In the genomic region with DNA sequence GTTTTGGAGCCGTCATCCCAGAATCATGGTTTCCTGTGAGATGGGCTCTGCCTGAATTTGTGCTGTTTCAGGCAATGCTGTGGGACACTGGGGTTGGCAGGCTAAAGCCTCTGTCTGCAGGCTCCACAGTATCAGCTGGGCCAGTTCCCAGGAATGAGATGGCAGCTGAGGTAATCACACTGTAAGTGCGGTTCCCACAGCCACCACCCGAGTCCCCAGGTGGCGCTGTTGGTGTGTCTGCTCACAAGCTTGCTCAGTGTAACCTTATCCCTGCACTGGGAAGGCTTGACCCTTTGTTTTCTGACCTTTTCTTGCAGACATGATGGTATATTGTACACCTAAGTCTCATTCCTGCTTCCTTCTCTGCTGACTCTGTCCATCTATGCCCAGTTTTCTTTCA, we compare ENCODE assay signal across 8 mouse cellular contexts. TPM values are rescaled to one million over a fixed set of nuclear protein-coding genes. Genes with fewer than 3 reads are reported as not detected.
DNase-seq lines count a peak whose midpoint lies in the region; ATAC-seq and TF ChIP-seq lines count a peak whose summit lies in the region.

No protein-coding gene starts in this region.

- no peak for TF ChIP-seq POLR2A in ES-Bruce4 (IDR thresholded peaks at IDR 0.05; ENCODE audit: insufficient read depth, low read length)

- H3K9me3 ChIP-seq in ES-Bruce4 (replicated peaks; ENCODE audit: control insufficient read depth, insufficient read depth, low read length, poor library complexity, severe bottlenecking): no peaks in the 10 kb centered on the region
- no peaks in the 10 kb centered on the region for H3K9me3 ChIP-seq in heart, postnatal 0 days (replicated peaks; ENCODE audit: control insufficient read depth, low read length)
- no peaks in the 10 kb centered on the region for H3K9me3 ChIP-seq in midbrain, embryonic 12.5 days

- no peaks in the 10 kb centered on the region for H3K27me3 ChIP-seq in ES-Bruce4 (ENCODE audit: control insufficient read depth, insufficient read depth, low read length, poor library complexity, severe bottlenecking)
- no peaks in the 10 kb centered on the region for H3K27me3 ChIP-seq in heart, postnatal 0 days (ENCODE audit: control insufficient read depth, insufficient read depth, low read length)
- no peaks in the 10 kb centered on the region for H3K27me3 ChIP-seq in midbrain, embryonic 12.5 days

- H3K27ac ChIP-seq in ES-Bruce4 (ENCODE audit: insufficient read depth, low read length): no peak overlapping the region
- H3K27ac ChIP-seq in heart, postnatal 0 days (ENCODE audit: low read depth): no peak overlapping the region
- no peak overlapping the region for H3K27ac ChIP-seq in midbrain, embryonic 12.5 days (replicated peaks)

- TF ChIP-seq EP300 in ES-Bruce4 (IDR thresholded peaks at IDR 0.05; ENCODE audit: insufficient read depth, low read depth, low read length): no peak
- TF ChIP-seq EP300 in heart, postnatal 0 days (IDR thresholded peaks at IDR 0.05; ENCODE audit: low read depth): no peak

- H3K4me3 ChIP-seq in ES-Bruce4 (ENCODE audit: low read depth, low read length): no peak overlapping the region
- no peak overlapping the region for H3K4me3 ChIP-seq in heart, postnatal 0 days (ENCODE audit: low read depth, low read length)
- no peak overlapping the region for H3K4me3 ChIP-seq in midbrain, embryonic 12.5 days

- H3K36me3 ChIP-seq in ES-Bruce4 (ENCODE audit: control insufficient read depth, insufficient read depth, low read length, poor library complexity, severe bottlenecking): no peaks in the 10 kb centered on the region
- no peaks in the 10 kb centered on the region for H3K36me3 ChIP-seq in heart, postnatal 0 days (replicated peaks; ENCODE audit: control insufficient read depth, insufficient read depth, low read length)
- no peaks in the 10 kb centered on the region for H3K36me3 ChIP-seq in midbrain, embryonic 12.5 days

- peak; percentile 91 for TF ChIP-seq CTCF in ES-Bruce4 (IDR thresholded peaks at IDR 0.05; ENCODE audit: low read depth, low read length)
- peak; percentile 66 for TF ChIP-seq CTCF in heart, postnatal 0 days (IDR thresholded peaks at IDR 0.05; ENCODE audit: low read depth)

- WGBS in heart, postnatal 0 days: 12% methylated on average over 4 of the region's 4 CpGs
- WGBS in midbrain, embryonic 12.5 days: 15% methylated on average over 4 of the region's 4 CpGs

- peak; percentile 27 for DNase-seq in cerebellum, adult 11 months
- DNase-seq in cerebellum, adult 8-10 months: no peak
- peak; percentile 84 to 92 for DNase-seq in cerebellum, postnatal 14 days
- peak; percentile 22 for DNase-seq in heart, postnatal 0 days (ENCODE audit: low spot score)
- peak; percentile 43 to 82 for DNase-seq in kidney, postnatal 36 days

- H3K4me2 ChIP-seq in heart, postnatal 0 days (ENCODE audit: low read depth, low read length): no peak overlapping the region
- no peak overlapping the region for H3K4me2 ChIP-seq in midbrain, embryonic 12.5 days (replicated peaks)

- no peaks in the 10 kb centered on the region for H3K4me1 ChIP-seq in ES-Bruce4 (ENCODE audit: control insufficient read depth, insufficient read depth, low read length)
- H3K4me1 ChIP-seq in heart, postnatal 0 days (ENCODE audit: control insufficient read depth, insufficient read depth): no peaks in the 10 kb centered on the region
- H3K4me1 ChIP-seq in midbrain, embryonic 12.5 days: no peaks in the 10 kb centered on the region

- ATAC-seq in heart, postnatal 0 days (ENCODE audit: insufficient read depth, low read depth): peak; percentile 48
- ATAC-seq in midbrain, embryonic 12.5 days (ENCODE audit: low FRiP score, low read depth): peak; percentile 78
- ATAC-seq in megakaryocyte, adult 5-6 weeks (ENCODE audit: poor library complexity, severe bottlenecking): no peak

- H3K9ac ChIP-seq in ES-Bruce4 (ENCODE audit: low read depth, poor library complexity, severe bottlenecking): no peak overlapping the region
- H3K9ac ChIP-seq in heart, postnatal 0 days (replicated peaks; ENCODE audit: low read depth, low read length): no peak overlapping the region
- H3K9ac ChIP-seq in midbrain, embryonic 12.5 days (replicated peaks): no peak overlapping the region

RNA-seq across cellular contexts. Expression of gene Gprc5b, which starts 24.5 kb away (rescaled TPM):
- 14.6 and 15.7 TPM in 2 replicates for polyA plus RNA-seq in ES-Bruce4 (2011; ENCODE audit: insufficient read depth, insufficient read length, low read depth, missing spikeins)
- total RNA-seq in heart, postnatal 0 days (2014; rRNA removed; ENCODE audit: low replicate concordance): 33.2 and 39.7 TPM in 2 replicates
- 3.6 and 3.9 TPM in 2 replicates for polyA plus RNA-seq in heart, postnatal 0 days (2015; fragmentation: Nextera tagmentation; extraction: Ambion mirVana)
- 11.9 and 14.1 TPM in 2 replicates for polyA plus RNA-seq in midbrain, embryonic 12.5 days (2016; fragmentation: Nextera tagmentation; extraction: Ambion mirVana)
- 0.04 and 0.32 TPM in 2 replicates for total RNA-seq in megakaryocyte, adult 5-6 weeks (2015)
- 0.12 TPM in 1 of 2 replicates, not detected in the other for total RNA-seq in megakaryocyte, adult 5-6 weeks (2017)
